Mouse (Mus musculus): ENCODE data around the gene Zfp992. TPM values are rescaled to one million over a fixed set of nuclear protein-coding genes. Genes with fewer than 3 reads are reported as not detected.
"Not testable (repeated sequence)": the region's sequence is repeated elsewhere in the genome, so short reads cannot be mapped to it uniquely, and the experiment has no call there.

The Zfp992 gene
- polyA plus RNA-seq, 1 experiment from 2014 or later, result 4.2 TPM

DNA sequence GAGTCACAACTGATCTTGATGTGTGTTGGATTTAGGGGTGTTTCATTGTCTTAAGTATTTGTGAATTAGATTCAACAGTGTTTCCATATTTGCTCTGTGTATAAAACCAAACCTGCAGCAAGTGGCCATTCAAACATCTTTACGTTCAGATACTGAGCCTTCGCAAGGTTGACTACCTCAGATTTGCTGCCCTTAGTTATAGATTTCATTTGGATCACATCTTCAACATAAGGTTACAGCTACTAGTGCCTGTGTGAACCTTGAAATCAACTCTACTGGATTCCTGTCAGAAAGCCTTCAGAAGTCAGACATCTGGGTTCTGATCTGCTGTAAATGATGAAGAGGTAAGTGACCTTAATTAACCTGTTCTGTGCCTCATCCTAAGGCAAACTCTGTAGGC lies 27.4 kb downstream of the Zfp992 start:
- not testable (repeated sequence) for ATAC-seq (ENCODE audit: insufficient number of reproducible peaks, low FRiP score); H3K27me3 ChIP-seq (replicated peaks); H3K9ac ChIP-seq; H3K4me2 ChIP-seq; H3K4me3 ChIP-seq; H3K36me3 ChIP-seq; H3K27ac ChIP-seq (ENCODE audit: poor library complexity, severe bottlenecking); H3K4me1 ChIP-seq (replicated peaks)
- peaks cover 39% of the 10 kb centered on the region for H3K9me3 ChIP-seq (replicated peaks)
- 88% methylated on average over 2 of the region's 2 CpGs for WGBS

DNA sequence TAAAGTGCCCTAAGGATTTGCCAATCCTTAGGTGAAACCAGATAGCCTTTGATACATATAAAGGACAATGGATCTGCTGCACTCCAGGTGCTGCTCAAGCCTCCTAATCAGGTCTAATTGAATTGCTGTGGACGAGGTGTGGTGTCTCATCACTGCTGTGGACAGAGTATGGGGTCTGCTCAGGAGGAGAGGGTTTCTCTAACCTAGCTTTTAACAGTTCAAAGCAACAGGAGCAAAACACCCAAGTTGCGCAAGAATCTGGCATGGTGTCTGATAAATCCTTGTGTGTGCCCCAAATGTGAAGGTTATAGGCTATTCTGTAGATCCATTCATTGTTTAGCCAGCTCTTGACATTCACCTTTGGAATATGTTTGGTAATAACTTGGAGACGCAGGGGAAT lies 28.1 kb downstream of the Zfp992 start:
- not testable (repeated sequence) for H3K4me3 ChIP-seq; ATAC-seq (ENCODE audit: insufficient number of reproducible peaks, low FRiP score)
- 72% methylated on average over 3 of the region's 3 CpGs for WGBS

DNA sequence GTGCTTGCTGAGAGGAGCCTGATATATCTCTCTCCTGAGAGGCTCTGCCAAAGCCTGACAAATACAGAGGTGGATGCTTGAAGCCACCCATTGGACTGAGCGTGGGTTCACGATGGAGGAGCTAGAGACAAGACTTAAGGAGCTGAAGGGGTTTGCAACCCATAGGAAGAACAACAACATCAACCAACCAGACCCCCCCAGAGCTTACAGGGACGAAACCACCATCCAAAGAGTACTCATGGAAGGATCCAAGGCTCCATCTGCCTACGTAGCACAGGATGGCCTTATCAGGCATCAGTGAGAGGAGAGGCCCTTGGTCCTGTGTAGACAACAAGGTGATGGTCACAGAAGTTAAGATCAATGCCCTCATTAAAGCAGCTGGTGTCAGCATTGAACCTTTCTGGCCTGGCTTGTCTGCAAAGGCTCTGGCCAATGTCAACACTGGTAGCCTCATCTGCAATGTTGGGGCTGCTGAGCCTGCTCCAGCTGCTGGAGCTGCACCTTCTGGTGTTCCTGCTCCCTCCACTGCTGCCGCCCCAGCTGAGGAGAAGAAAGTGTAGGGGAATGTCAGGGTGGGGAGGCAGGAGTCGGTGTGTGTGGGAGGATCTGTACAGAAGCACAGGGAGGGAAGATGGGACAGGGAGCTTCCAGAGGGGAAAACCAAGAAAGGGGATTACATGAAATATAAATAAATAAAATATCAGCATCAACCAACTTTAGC lies 31.7 kb downstream of the Zfp992 start:
- H3K4me1 ChIP-seq (replicated peaks); H3K36me3 ChIP-seq; H3K27me3 ChIP-seq (replicated peaks); H3K27ac ChIP-seq (ENCODE audit: poor library complexity, severe bottlenecking); H3K4me2 ChIP-seq; H3K9ac ChIP-seq; H3K4me3 ChIP-seq: not testable (repeated sequence)
- peaks cover 68% of the 10 kb centered on the region for H3K9me3 ChIP-seq (replicated peaks)
- ATAC-seq (ENCODE audit: insufficient number of reproducible peaks, low FRiP score), result peak; percentile 20
- WGBS, result 66% methylated on average over 6 of the region's 6 CpGs

More for the DNA sequence above, 28.1 kb downstream of the Zfp992 start:
- not testable (repeated sequence) for H3K27ac ChIP-seq (ENCODE audit: poor library complexity, severe bottlenecking); H3K4me2 ChIP-seq; H3K36me3 ChIP-seq; H3K4me1 ChIP-seq (replicated peaks); H3K27me3 ChIP-seq (replicated peaks); H3K9ac ChIP-seq
- H3K9me3 ChIP-seq (replicated peaks), result peaks cover 43% of the 10 kb centered on the region

DNA sequence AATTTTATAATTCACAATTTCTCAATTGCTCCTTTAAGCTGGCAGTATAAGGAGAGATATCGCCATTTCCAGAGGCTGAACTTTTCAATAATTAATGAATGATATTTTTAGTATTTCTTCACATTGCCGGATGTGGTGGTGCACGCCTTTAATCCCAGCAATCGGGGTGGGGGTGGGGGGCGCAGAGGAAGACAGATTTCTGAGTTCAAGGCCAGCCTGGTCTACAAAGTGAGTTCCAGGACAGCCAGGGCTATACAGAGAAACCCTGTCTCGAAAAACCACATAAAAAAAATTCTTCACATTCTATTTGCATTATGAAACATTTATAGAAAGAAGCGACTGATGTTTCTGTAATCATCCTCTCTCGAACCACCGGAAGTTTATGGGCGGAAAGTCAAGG lies 33.7 kb downstream of the Zfp992 start:
- not testable (repeated sequence) for H3K4me3 ChIP-seq; H3K27ac ChIP-seq (ENCODE audit: poor library complexity, severe bottlenecking); H3K27me3 ChIP-seq (replicated peaks); H3K4me2 ChIP-seq; H3K9ac ChIP-seq; H3K36me3 ChIP-seq; H3K4me1 ChIP-seq (replicated peaks)
- peaks cover 58% of the 10 kb centered on the region for H3K9me3 ChIP-seq (replicated peaks)
- peak; percentile 27; the same call in 1 of the 2 replicates for ATAC-seq (ENCODE audit: insufficient number of reproducible peaks, low FRiP score)
- WGBS, result 78% methylated on average over 10 of the region's 10 CpGs

DNA sequence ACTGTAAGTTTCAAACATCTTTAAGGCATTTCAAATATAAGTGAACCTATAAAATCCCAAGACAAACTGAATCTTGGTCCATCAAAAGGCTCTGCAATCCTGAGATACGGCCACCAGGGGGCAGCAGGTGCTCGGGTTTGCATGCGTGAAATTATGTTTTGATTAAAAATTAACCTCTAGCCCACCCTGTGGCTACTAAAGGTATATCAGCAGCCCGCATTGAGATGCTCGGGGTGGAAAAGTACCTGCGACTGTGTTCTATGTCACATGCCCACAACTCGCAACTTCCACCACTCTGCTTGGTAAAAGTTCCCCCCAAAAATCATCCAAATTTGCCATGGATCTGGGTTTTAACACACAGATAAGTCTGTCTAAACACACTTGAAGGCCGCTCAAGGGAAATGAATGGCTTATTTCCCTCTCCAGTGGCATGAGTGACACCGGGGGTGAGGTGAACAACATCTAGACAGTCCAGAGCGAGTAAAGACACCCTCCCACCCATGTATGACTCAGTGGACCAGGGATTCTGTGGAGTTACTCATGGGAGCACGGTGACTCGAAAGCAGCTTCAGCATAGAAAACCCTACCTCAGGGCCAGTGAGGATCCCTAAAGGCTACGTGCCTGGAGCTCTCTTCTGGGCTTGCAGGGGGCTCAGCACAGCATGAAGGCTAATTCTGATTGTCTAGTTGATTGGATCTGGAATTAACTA lies 34.9 kb downstream of the Zfp992 start:
- not testable (repeated sequence) for H3K27me3 ChIP-seq (replicated peaks); H3K4me2 ChIP-seq; H3K4me3 ChIP-seq; H3K36me3 ChIP-seq; H3K4me1 ChIP-seq (replicated peaks); H3K9ac ChIP-seq; H3K27ac ChIP-seq (ENCODE audit: poor library complexity, severe bottlenecking)
- ATAC-seq (ENCODE audit: insufficient number of reproducible peaks, low FRiP score), result peak; percentile 38
- peaks cover 58% of the 10 kb centered on the region for H3K9me3 ChIP-seq (replicated peaks)
- WGBS, result 66% methylated on average over 13 of the region's 13 CpGs

DNA sequence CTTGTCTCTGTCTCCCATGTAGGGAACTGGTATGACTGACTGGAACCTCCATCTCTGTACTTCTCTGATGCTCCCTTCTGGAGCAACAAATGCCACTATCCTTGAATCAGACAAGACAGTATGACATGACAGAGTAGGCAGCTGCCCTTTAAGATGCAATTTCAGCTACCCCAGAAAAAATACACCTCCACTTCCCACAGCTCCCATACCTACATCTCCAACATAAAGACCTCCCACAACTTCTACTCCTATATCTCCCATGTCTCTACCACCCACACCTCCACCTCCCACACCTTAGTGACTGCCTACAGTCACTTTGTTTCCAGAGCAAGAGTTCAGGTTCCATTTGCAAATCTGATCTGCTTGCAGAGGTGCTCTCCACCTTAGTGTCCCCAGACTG lies 35.9 kb downstream of the Zfp992 start:
- not testable (repeated sequence) for ATAC-seq (ENCODE audit: insufficient number of reproducible peaks, low FRiP score); H3K4me2 ChIP-seq; H3K4me3 ChIP-seq; H3K36me3 ChIP-seq; H3K9ac ChIP-seq; H3K27me3 ChIP-seq (replicated peaks); H3K4me1 ChIP-seq (replicated peaks); H3K27ac ChIP-seq (ENCODE audit: poor library complexity, severe bottlenecking)
- peaks cover 62% of the 10 kb centered on the region for H3K9me3 ChIP-seq (replicated peaks)

DNA sequence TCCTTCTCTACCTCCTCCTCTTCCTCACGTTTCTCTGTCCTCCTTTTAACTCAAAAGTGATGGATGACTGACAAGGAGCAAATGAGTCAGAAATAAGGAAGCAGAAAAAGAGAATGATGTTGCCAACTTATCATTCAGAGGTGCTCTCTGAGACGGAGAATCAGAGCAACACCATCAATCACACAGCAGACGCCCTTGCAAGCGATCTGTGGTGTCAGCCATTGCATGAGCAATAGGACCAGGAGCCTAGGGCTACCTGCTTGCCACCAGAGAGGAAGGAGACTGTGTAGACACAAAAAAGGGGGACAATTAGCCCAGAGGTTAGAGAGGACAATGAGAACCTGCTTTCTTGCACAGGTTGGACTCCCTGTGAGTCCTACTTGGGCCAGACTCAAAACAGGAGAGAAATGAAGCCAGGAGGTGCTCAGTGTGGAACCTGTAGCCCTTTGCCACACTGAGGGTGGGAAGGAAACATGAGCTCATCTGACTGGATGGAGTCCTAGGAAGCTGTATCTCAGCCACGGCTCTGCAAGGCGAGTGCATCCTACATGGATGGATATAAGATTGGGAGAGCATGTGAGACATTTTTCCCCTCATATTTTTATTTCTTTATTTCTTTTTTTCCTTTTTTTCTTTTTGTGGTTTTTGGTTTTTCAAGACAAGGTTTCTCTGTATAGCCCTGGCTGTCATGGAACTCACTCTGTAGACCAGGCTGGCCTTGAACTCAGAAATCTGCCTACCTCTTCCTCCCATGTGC lies 36.5 kb downstream of the Zfp992 start:
- H3K4me2 ChIP-seq; H3K36me3 ChIP-seq; ATAC-seq (ENCODE audit: insufficient number of reproducible peaks, low FRiP score); H3K27me3 ChIP-seq (replicated peaks); H3K4me1 ChIP-seq (replicated peaks); H3K27ac ChIP-seq (ENCODE audit: poor library complexity, severe bottlenecking); H3K9ac ChIP-seq; H3K4me3 ChIP-seq: not testable (repeated sequence)
- 61% methylated on average over 6 of the region's 6 CpGs for WGBS
- peaks cover 60% of the 10 kb centered on the region for H3K9me3 ChIP-seq (replicated peaks)

DNA sequence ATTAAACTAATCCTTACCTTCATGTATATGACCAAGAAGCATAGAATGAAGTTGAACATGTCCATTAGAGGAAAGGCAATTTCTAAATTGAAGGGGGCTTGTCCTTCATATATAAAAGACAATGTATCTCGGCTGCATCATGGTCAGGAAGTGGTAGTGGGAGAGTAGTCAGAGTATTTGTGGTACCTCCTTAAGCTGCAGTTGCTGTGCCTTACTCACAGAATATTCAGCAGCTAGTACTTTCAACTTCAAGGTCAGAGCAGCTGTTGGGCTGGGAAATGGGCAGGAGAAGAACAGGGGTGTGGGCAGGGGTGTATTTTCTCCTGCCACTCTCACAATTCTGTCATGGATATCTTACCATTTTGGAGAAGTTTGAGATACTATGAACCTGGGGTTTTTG lies 37.9 kb downstream of the Zfp992 start:
- H3K4me1 ChIP-seq (replicated peaks); H3K27ac ChIP-seq (ENCODE audit: poor library complexity, severe bottlenecking); H3K4me2 ChIP-seq; H3K27me3 ChIP-seq (replicated peaks); H3K9ac ChIP-seq; H3K36me3 ChIP-seq; H3K4me3 ChIP-seq: not testable (repeated sequence)
- peak; percentile 36; the same call in 1 of the 2 replicates for ATAC-seq (ENCODE audit: insufficient number of reproducible peaks, low FRiP score)
- H3K9me3 ChIP-seq (replicated peaks), result peaks cover 58% of the 10 kb centered on the region
- WGBS, result 60% methylated on average over 1 of the region's 1 CpGs

DNA sequence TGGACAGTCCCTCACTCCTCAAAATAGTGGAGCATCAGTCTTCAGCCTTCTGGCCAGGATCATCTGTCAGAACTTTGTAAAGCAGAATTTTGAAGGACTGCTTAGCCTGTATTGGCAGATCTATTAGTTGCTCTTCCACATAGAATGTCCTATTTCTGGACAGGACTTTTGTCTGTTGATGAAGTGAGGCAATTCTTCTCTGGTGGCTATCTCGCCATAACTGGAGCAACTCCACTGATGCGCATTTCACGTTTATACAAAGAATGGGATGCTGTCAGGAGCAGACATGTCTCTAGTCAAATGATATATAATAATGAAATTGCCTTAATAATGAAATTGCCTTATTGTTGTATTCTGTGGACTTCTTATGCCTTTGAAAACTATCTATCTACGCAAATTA lies 40.4 kb downstream of the Zfp992 start:
- WGBS, result 68% methylated on average over 4 of the region's 4 CpGs

DNA sequence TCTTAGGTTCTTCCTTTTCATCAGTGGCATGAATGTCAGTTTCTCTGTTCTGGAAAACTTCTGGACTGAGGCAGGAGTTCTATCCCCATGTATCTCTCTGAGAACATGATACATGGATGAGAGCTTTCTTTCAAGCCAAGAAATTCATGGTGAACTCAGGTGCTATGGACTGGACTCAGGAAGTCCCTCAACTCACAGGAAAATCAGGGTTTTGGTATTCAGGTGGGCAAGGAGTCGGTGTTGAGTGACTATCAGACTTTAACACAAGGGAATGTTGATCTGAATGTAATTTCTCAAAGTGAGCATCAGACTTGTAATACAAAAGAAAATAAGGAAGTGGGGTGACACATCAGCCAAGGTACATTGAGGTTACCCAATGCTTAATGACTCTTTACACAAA lies 43.2 kb downstream of the Zfp992 start:
- not testable (repeated sequence) for H3K36me3 ChIP-seq; H3K4me2 ChIP-seq; H3K4me1 ChIP-seq (replicated peaks); ATAC-seq (ENCODE audit: insufficient number of reproducible peaks, low FRiP score); H3K9ac ChIP-seq; H3K27me3 ChIP-seq (replicated peaks); H3K27ac ChIP-seq (ENCODE audit: poor library complexity, severe bottlenecking); H3K4me3 ChIP-seq
- peaks cover 42% of the 10 kb centered on the region for H3K9me3 ChIP-seq (replicated peaks)
- WGBS, result 60% methylated on average over 1 of the region's 1 CpGs

More for the DNA sequence above, 40.4 kb downstream of the Zfp992 start:
- H3K27me3 ChIP-seq (replicated peaks); H3K4me3 ChIP-seq; H3K27ac ChIP-seq (ENCODE audit: poor library complexity, severe bottlenecking); ATAC-seq (ENCODE audit: insufficient number of reproducible peaks, low FRiP score); H3K4me2 ChIP-seq; H3K4me1 ChIP-seq (replicated peaks); H3K36me3 ChIP-seq; H3K9ac ChIP-seq: not testable (repeated sequence)
- peaks cover 52% of the 10 kb centered on the region for H3K9me3 ChIP-seq (replicated peaks)

DNA sequence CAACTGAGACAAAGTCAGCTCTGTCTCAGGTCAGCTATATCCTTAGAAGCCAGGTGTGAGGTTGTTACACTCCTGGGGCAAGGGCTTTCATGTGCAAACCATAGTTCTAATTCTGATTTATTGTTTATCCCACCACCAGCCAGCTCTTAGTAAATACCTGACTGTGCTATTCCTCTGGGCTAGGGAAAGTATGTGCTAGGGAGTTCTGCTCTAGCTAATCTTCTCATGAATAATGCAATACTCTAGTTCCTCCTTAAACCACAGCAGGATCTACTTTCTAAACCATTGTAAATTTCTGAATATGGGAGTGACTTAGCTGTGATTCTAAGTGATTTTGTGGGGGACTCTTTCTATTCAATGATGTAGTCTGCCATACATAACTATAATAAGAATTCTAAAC lies 43.6 kb downstream of the Zfp992 start:
- no peak overlapping the region for H3K27ac ChIP-seq (ENCODE audit: poor library complexity, severe bottlenecking)
- no peaks in the 10 kb centered on the region for H3K36me3 ChIP-seq
- no peaks in the 10 kb centered on the region for H3K4me1 ChIP-seq (replicated peaks)
- H3K27me3 ChIP-seq (replicated peaks), result no peaks in the 10 kb centered on the region
- H3K9me3 ChIP-seq (replicated peaks), result peaks cover 44% of the 10 kb centered on the region
- no peak overlapping the region for H3K4me2 ChIP-seq
- no peak overlapping the region for H3K4me3 ChIP-seq
- ATAC-seq (ENCODE audit: insufficient number of reproducible peaks, low FRiP score), result no peak
- no peak overlapping the region for H3K9ac ChIP-seq
